Comparison of ENCODE assay signal across 12 mouse cellular contexts in genomic region chr9:56547291-56547977, GRCm38 (mm10).
DNase-seq lines count a peak whose midpoint lies in the region; TF ChIP-seq lines count a peak whose summit lies in the region.
"Had no signal": no experiment of that assay in that cellular context is flagged by ENCODE, and none has a peak within 500 bp of the region (broad histone marks: within the 10 kb centered on the region; RNA-seq: fewer than 3 reads in every experiment).

No protein-coding gene starts in this region.

- peak; percentile 91 for TF ChIP-seq EP300 in ES-Bruce4 (IDR thresholded peaks at IDR 0.05; ENCODE audit: insufficient read depth, low read depth, low read length)

- peak overlapping the region; percentile 83 for H3K27ac ChIP-seq in gastrocnemius, adult 2 months
- H3K27ac ChIP-seq in ES-Bruce4 (ENCODE audit: insufficient read depth, low read length) = peak overlapping the region; percentile 98
- H3K27ac ChIP-seq in limb, embryonic 10.5 days = peak overlapping the region; percentile 46; the same call in 1 of the 2 replicates
- H3K27ac ChIP-seq: neural tube, embryonic 12.5 days had no signal

- H3K4me3 ChIP-seq in gastrocnemius, adult 2 months = no peak overlapping the region
- no peak overlapping the region for H3K4me3 ChIP-seq in ES-Bruce4 (ENCODE audit: low read depth, low read length)
- no peak overlapping the region for H3K4me3 ChIP-seq in limb, embryonic 10.5 days
- H3K4me3 ChIP-seq: neural tube, embryonic 12.5 days had no signal

- TF ChIP-seq POLR2A in ES-Bruce4 (IDR thresholded peaks at IDR 0.05; ENCODE audit: insufficient read depth, low read length) = no peak

- no peak for TF ChIP-seq CTCF in gastrocnemius, adult 2 months (IDR thresholded peaks at IDR 0.05)
- TF ChIP-seq CTCF in ES-Bruce4 (IDR thresholded peaks at IDR 0.05; ENCODE audit: low read depth, low read length) = no peak

- intact Hi-C loops in gastrocnemius, adult 2 months (cut with DNase I) = no loop called here
- intact Hi-C loops in gastrocnemius, postnatal 36 days (cut with DNase I) = loop anchor here (5.0 kb wide), 1 partner anchor 145 kb away; no protein-coding TSS in a partner anchor
- intact Hi-C loops in left cerebral cortex, postnatal 36 days (cut with DNase I) = no loop called here

- DNase-seq in gastrocnemius, adult 2 months = peak; percentile 64
- DNase-seq in gastrocnemius, postnatal 36 days = no peak
- peak; percentile 93 for DNase-seq in fibroblast of lung, adult 2 months (ENCODE audit: low read depth)
- no peak for DNase-seq in limb, embryonic 10.5 days (ENCODE audit: low spot score)
- no peak for DNase-seq in left cerebral cortex, adult 11 months (ENCODE audit: low spot score)
- DNase-seq in left cerebral cortex, postnatal 36 days (ENCODE audit: low spot score in 2 of 2) = no peak
- no peak for DNase-seq in embryo, embryonic 11 days
- DNase-seq: cerebellum, postnatal 14 days; kidney, adult 11 months; lung, embryonic 14.5 days had no signal

- peaks cover 16% of the 10 kb centered on the region for H3K4me1 ChIP-seq in ES-Bruce4 (ENCODE audit: control insufficient read depth, insufficient read depth, low read length)
- peaks cover 46% of the 10 kb centered on the region for H3K4me1 ChIP-seq in limb, embryonic 10.5 days

- 67% methylated on average over 9 of the region's 9 CpGs for WGBS in limb, embryonic 10.5 days

- no peaks in the 10 kb centered on the region for H3K36me3 ChIP-seq in ES-Bruce4 (ENCODE audit: control insufficient read depth, insufficient read depth, low read length, poor library complexity, severe bottlenecking)
- H3K36me3 ChIP-seq in limb, embryonic 10.5 days = no peaks in the 10 kb centered on the region
- H3K36me3 ChIP-seq: neural tube, embryonic 12.5 days had no signal

- no peaks in the 10 kb centered on the region for H3K27me3 ChIP-seq in ES-Bruce4 (ENCODE audit: control insufficient read depth, insufficient read depth, low read length, poor library complexity, severe bottlenecking)
- H3K27me3 ChIP-seq in limb, embryonic 10.5 days (ENCODE audit: low read depth, poor library complexity, severe bottlenecking) = peaks cover 23% of the 10 kb centered on the region
- H3K27me3 ChIP-seq: neural tube, embryonic 12.5 days had no signal

- H3K9me3 ChIP-seq in ES-Bruce4 (replicated peaks; ENCODE audit: control insufficient read depth, insufficient read depth, low read length, poor library complexity, severe bottlenecking) = no peaks in the 10 kb centered on the region
- no peaks in the 10 kb centered on the region for H3K9me3 ChIP-seq in limb, embryonic 10.5 days (replicated peaks)
- H3K9me3 ChIP-seq: neural tube, embryonic 12.5 days had no signal

- peak overlapping the region; percentile 47 for H3K9ac ChIP-seq in ES-Bruce4 (ENCODE audit: low read depth, poor library complexity, severe bottlenecking)
- H3K9ac ChIP-seq: lung, embryonic 14.5 days; neural tube, embryonic 12.5 days had no signal

Comparison
In these comparisons a context has a peak if more than half of its experiments do, and no peak if none do; other contexts are left out.
1. DNase-seq: peak in gastrocnemius, adult 2 months (single experiment) and fibroblast of lung, adult 2 months (single experiment); none in gastrocnemius, postnatal 36 days (0 of 2), limb, embryonic 10.5 days (single experiment), left cerebral cortex, adult 11 months (single experiment), left cerebral cortex, postnatal 36 days (0 of 2) and embryo, embryonic 11 days (single experiment).
2. H3K27ac ChIP-seq: peak in every context shown above with its lines; median percentile 98 in ES-Bruce4; 83 in gastrocnemius, adult 2 months; 46 in limb, embryonic 10.5 days.